Mouse (Mus musculus) cerebellum, adult 9-10 months (tissue): ENCODE results near the gene Hist1h3f.

Experiments
- DNase-seq: peaks from one replicate; pipeline ENCODE4 v3.0.0; 2022

Hist1h3f gene

GRCm38 (mm10) chr13:23518885-23519284, 25.0 kb upstream of the Hist1h3f start:
- peak; percentile 90 for DNase-seq

GRCm38 (mm10) chr13:23519416-23519815, 24.4 kb upstream of the Hist1h3f start:
- peak; percentile 86 for DNase-seq

GRCm38 (mm10) chr13:23521703-23522102, 22.1 kb upstream of the Hist1h3f start:
- DNase-seq = peak; percentile 81

GRCm38 (mm10) chr13:23523976-23524375, 19.9 kb upstream of the Hist1h3f start:
- DNase-seq = peak; percentile 13

GRCm38 (mm10) chr13:23524654-23525053, 19.2 kb upstream of the Hist1h3f start:
- DNase-seq = peak; percentile 78

GRCm38 (mm10) chr13:23525901-23526300, 18.0 kb upstream of the Hist1h3f start:
- no peak for DNase-seq

- peak; percentile 96 for DNase-seq
Measured at GRCm38 (mm10) chr13:23526312-23526711, 17.5 kb upstream of the Hist1h3f start.

- no peak for DNase-seq
Measured at GRCm38 (mm10) chr13:23529005-23529404, 14.8 kb upstream of the Hist1h3f start.

GRCm38 (mm10) chr13:23529480-23530165, 14.2 kb upstream of the Hist1h3f start:
- peak; percentile 39 for DNase-seq

- peak; percentile 87 for DNase-seq
Measured at GRCm38 (mm10) chr13:23530181-23530900, 13.5 kb upstream of the Hist1h3f start.

GRCm38 (mm10) chr13:23530901-23531875, 12.7 kb upstream of the Hist1h3f start, which contains the start of gene Hist1h4h:
Gene Hist1h4h, plus strand, starts transcription at chr13:23531050.
- peak; percentile 100 for DNase-seq

- peak; percentile 50 for DNase-seq
Measured at GRCm38 (mm10) chr13:23532262-23533075, 11.4 kb upstream of the Hist1h3f start.

- peak; percentile 86 for DNase-seq
Measured at GRCm38 (mm10) chr13:23533560-23534367, 10.1 kb upstream of the Hist1h3f start, which contains the start of gene Hist1h2af. Gene Hist1h2af, plus strand, starts transcription at chr13:23533906.

- DNase-seq = no peak
Measured at GRCm38 (mm10) chr13:23534368-23535131, 9.3 kb upstream of the Hist1h3f start.

GRCm38 (mm10) chr13:23535137-23536075, 8.4 kb upstream of the Hist1h3f start, which contains the start of gene Hist1h3g:
Gene Hist1h3g, plus strand, starts transcription at chr13:23535422.
- peak; percentile 90 for DNase-seq

- no peak for DNase-seq
Measured at GRCm38 (mm10) chr13:23536076-23536822, 7.6 kb upstream of the Hist1h3f start.

- DNase-seq = no peak
Measured at GRCm38 (mm10) chr13:23537006-23537710, 6.7 kb upstream of the Hist1h3f start.

- no peak for DNase-seq
Measured at GRCm38 (mm10) chr13:23538249-23538648, 5.6 kb upstream of the Hist1h3f start.
